Mouse (Mus musculus) retina, embryonic 14.5 days (tissue): ENCODE data around the gene Git2.

Experiments
- DNase-seq: peaks from one replicate; pipeline ENCODE4 v3.0.0-alpha.2; 2015; ENCODE audit warnings: low spot score

Git2 gene

DNA sequence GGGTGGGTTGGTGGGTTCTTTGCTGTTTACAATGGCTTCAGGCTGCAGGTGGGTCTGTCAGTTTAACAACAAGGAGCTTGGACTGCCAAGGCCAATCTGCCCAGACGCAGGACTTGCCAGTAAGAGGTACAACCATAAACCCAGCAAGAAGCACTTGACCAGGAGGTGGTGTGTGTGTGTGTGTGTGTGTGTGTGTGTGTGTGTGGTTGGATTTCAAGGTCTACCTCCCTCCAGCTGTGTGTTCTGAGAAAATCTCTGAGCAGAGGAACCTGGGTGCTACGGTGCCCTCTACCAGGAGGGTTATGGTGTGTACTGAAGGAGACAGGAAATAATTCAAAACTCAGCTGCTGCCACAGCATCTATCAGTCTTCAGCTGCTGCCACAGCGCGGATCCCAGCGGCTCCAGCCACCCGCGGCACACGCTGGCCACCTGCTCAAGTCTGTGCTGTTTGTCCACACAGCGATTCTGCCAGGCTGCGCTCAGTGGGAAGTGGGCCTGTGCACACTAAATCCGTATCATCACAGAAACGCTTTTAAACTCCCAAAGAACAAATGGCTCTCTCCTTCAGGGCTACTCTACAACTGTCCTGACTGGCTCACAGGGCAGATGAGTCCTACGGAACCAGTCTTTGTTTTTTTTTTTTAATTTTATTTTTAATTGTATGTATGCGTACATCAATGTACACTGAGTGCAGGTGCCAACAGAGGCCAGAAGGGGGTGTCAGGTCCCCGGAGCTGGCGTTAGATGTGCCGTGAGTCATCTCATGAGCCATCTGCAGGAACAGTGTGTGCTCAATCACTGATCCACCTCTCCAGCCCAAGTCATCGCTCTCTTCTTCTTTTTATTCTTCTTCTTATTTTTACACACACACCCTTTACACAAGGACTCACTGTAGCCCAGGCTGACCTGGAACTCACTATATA, 10.2 kb downstream of the Git2 start:
- DNase-seq = no peak

DNA sequence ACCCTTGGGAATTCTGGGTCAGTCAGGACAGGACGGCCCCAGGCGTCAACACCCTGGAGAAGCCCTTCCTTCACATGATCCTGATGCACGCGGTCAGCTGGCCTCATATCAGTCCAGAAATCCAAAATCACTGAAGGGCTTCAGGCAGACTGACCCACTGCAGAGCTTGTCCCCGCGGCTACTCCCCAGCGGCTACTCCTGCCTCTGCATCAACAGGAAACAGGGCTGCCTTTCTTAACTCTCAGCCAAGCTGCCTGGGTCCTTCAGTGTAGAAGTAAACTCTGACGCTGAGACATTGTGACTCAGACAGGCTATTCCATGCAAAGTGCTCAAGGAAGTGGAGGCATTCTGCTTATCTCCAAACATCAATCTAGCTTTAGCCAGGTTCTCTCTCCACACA, 13.3 kb downstream of the Git2 start:
- no peak for DNase-seq

- DNase-seq = no peak
Observed at GRCm38 (mm10) chr5:114759536-114760090, 15.7 kb downstream of the Git2 start.

- no peak for DNase-seq
Observed at GRCm38 (mm10) chr5:114753384-114753783, 21.9 kb downstream of the Git2 start.

DNA sequence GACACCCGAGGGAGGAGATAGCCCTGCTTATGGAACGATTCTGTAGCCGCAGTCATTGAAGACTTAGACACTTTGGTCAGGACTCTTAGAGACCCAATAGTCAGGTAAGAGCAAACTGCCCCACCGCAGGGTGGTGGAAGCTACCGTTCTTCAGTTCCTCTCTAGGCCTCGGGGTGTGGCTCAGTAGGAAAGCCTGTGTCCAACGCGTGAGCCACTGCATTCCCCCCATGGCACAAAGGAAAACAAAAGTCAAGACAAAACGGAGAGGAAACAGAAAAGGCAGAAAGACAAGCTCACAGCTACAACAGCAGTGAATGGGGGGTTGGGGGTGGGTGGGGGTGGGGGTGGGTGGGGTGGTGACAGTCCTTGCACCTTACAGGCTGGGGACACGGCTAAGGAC, 22.9 kb downstream of the Git2 start:
- DNase-seq = no peak

DNA sequence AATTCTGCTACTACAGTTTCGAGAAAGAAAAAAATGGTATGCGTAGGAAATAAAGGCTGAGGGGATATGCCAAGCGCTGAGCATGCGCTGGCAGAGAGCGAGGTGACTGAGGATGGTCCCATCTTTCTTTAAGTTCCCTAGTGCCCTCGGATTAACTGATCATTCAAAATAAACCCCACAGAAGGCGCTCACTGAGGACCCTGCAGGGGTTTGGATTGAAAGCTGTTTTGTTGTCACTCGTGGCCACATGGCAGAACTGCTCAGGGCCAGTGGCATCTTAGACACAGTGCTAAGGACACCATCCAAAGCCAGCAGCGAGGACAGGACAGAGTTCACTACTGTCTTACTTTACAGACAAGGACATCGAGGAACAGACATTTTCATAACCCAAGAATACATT, 25.0 kb downstream of the Git2 start:
- no peak for DNase-seq

- DNase-seq = no peak
Observed at GRCm38 (mm10) chr5:114747521-114747920, 27.8 kb downstream of the Git2 start.

DNA sequence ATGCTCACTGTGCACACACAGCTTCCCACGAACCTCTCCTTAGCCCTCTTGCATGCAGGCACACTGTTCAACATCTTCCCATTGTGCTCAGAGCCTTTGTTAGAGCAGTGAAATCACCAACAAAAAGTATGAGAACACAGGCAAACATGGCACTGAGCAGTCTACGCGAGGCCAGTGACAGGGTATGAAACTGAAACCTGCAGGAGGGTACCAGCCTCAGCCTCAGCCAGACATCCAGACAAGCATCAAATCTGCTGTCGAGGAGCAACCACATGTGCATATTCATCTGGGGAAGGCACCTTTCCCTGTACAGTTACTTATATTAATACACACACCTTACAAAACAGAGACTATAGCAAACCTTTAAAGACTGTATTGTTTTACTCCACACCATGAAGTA, 28.4 kb downstream of the Git2 start:
- DNase-seq = no peak

- no peak for DNase-seq
Observed at GRCm38 (mm10) chr5:114745581-114745980, 29.7 kb downstream of the Git2 start.

- no peak for DNase-seq
Observed at GRCm38 (mm10) chr5:114743697-114744090, 31.6 kb downstream of the Git2 start.

DNA sequence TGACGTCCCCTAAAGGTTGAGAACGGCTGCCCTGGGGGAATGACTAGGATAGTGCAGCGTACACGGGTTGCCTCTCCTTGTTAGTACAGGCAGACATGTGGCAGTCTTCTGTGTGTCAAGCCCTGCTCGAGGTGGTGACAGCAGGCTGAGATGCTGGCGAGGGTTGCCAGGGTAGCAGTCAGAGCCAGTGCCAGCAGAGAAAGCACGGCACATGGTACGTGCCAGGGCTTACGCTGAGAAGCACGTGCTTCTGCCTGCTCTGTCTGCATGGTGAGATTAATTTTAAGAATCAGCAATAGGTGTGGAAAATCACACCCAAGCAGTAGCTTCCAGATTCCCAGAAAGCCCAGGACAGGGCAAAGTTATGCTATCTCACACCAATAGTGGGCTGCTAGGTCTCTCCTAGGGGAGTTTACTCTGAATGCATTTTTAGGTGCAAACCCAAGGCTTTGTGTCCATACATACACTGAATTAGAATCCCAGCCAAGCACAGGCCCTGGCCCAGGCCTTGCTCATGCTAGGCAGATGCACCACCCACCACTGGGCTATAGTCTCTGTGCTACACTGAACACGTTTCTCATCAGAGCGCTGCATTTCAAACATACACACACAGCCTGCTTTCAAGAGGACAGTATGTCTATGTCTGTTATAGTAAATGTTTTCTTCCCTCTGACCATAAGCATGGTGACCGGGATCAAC, 32.2 kb downstream of the Git2 start:
- DNase-seq = no peak

DNA sequence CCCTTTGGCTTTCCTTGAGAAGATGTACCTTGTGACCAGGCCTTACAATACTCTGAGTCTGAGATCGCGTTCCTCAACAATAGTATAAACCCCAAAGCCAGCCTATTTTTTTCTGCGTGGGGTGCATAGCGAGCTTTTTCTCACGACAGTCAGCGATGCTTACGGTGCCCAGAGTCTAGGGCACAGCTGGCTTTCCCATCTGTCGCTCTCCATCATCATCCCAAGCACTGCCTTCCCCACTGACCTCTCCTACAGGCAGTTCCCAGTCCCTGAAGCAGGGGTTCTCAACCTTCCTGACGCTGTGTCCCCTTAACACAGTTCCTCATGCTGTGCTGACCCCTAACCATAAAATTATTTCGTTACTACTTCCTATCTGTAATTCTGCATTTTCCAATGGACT, 32.7 kb downstream of the Git2 start:
- no peak for DNase-seq

DNA sequence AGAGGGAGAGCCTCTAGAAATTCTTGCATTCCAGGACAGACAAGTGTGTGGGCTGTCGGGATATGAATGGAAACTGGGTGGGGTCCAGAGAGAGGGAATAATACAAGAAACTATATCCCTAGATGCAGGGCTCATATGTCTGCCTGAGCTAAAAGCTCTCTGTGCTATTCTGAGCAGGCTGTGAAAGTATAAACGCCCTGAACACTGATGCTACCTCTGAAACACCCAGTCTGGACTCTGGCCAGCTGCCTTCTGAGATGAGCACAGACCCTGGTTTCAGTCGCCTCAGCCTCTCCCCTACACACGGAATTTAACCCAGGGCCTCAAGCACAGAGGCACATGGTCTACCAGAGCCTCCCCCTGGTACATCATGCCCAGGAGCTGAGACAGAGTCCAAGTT, 34.7 kb downstream of the Git2 start:
- no peak for DNase-seq

DNA sequence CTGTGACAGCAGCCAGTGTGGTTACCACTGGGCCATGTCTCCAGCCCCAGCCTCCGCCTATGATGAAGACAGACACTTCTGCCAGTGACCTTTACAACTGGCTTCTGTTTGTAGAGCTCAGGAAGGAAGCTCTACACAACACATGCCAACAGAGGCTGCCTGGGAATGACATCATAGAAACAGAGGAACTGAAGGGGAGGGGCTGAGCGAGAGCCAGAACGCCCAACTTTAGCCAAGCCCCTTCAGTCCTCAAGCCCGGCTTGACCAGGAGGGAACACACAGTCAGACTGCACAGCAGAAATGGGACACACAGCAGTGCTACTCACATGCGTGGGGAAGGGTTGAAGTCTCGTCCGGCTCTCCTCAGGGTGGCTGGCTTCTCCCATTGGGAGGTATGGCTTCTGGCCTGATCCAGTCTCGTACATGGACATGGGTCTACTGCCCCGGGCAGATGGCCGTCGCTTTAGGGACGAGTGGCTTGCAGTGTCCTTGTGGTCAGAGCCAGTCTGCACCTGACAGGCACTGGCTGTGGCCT, 36.5 kb downstream of the Git2 start:
- DNase-seq = no peak

DNA sequence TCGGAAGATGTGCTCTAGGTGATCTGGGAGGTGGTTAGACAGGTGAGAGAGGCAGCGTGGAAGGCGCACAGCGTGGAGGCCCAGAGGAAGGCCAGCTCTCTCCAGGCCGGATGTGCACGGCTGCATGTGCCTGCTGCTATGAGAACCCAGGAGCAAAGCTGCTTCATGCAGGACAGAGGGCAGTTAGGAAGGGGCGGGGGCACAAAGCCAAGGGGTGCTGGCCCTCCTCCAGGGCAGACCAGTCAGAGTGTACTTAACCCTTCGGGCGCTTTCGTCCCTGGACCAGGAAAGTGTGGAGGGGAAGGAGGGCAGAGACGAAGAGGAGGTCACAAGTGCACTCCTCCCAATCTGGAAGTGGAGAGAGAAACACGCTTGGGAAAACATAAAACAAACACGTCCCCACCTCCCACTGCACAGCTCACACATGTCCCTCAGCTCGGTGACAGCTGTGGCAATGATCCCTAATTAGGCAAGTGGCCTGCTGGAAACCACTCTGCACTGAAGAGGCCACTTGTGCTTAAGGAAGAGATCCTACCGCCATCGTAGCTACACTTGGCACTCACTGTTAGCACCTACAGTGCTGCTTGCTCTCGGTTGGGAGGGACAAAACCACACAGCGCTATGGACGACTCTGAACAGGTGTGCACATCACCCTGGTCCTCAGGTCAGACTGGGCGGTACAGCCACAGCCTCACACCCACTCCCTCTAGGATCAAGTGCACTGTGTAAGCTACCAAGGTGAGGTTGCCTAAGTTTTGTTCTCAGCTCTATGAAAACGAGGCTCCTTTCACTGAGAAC, 38.0 kb downstream of the Git2 start:
- no peak for DNase-seq

DNA sequence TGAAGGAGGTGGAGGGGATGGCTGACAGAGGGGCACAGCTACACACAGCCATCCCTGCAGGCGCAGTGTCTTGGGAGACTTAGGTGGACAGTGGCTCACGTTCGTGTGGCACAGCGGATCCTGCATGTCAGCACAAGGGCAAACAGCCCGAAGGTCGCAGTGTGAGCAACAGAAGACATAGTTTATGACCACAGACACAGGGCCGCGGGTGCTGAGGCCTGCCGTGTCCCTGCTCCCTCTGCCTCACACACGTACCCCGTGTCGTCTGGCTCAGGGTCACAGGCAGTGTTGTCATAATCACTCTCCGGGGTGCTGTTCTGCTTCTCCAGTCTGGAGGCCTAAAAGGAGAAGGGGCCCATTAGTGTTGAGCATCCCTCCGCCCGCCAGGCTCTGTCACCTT, 41.7 kb downstream of the Git2 start:
- no peak for DNase-seq

GRCm38 (mm10) chr5:114731969-114732368, 43.3 kb downstream of the Git2 start:
- no peak for DNase-seq

- DNase-seq = no peak
Observed at GRCm38 (mm10) chr5:114731498-114731897, 43.8 kb downstream of the Git2 start.

DNA sequence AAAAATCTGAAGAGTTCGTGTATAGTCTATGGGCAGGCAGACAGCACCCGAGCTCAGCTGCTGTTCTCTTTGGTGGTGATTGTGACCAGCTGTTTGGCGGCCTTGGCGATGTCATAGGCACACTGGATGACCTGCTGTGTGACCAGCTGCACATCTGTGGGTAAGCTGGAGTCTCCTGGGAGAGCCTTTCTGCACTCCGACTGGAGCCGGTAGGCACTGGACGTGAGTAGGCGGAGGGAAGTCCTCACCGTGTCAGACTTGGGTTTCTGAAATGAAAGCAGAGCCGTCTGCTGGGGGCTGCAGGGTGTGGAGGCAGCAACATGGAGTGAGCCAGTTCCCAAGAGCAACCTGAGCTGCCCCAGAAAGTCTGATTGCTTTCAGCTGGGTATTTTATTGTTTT, 45.2 kb downstream of the Git2 start:
- no peak for DNase-seq

GRCm38 (mm10) chr5:114728160-114728559, 47.2 kb downstream of the Git2 start:
- no peak for DNase-seq

- DNase-seq = no peak
Observed at GRCm38 (mm10) chr5:114722846-114723245, 52.5 kb downstream of the Git2 start.

- no peak for DNase-seq
Observed at GRCm38 (mm10) chr5:114721969-114722368, 53.3 kb downstream of the Git2 start.
